Mouse (Mus musculus) forebrain, embryonic 15.5 days (tissue): ENCODE data around the gene Shbg. TPM values are rescaled to one million over a fixed set of nuclear protein-coding genes. Genes with fewer than 3 reads are reported as not detected.
A peak's percentile ranks its signal among the peaks of the same experiment; 100 is the strongest.

ENCODE experiments used
- ATAC-seq: fragments of 200-750 bp; cut with Nextera tagmentation; replicated peaks from 2 replicates; pipeline ENCODE4 v1.8.0; 2017; ENCODE audit warnings: mild to moderate bottlenecking, moderate TSS enrichment, moderate library complexity
- H3K27ac ChIP-seq: fragments of 300-500 bp; sonication (generic); replicated peaks from 2 replicates; pipeline ENCODE4 v1.5.1; 2015; ENCODE audit warnings: mild to moderate bottlenecking, inconsistent platforms
- H3K27me3 ChIP-seq: fragments of 300-500 bp; sonication (generic); 2 replicates; pipeline ENCODE4 v1.6.1; 2015; ENCODE audit warnings: inconsistent platforms
- H3K36me3 ChIP-seq: fragments of 300-500 bp; sonication (generic); 2 replicates; pipeline ENCODE4 v1.6.1; 2015; ENCODE audit warnings: mild to moderate bottlenecking, inconsistent platforms
- H3K4me1 ChIP-seq: fragments of 300-500 bp; sonication (generic); 2 replicates; pipeline ENCODE4 v1.6.1; 2015; ENCODE audit warnings: inconsistent platforms
- H3K4me2 ChIP-seq: fragments of 300-500 bp; sonication (generic); replicated peaks from 2 replicates; pipeline ENCODE4 v1.6.1; 2015; ENCODE audit warnings: mild to moderate bottlenecking, inconsistent platforms
- H3K4me3 ChIP-seq: fragments of 300-500 bp; sonication (generic); 2 replicates; pipeline ENCODE4 v1.5.1; 2015; ENCODE audit warnings: mild to moderate bottlenecking, inconsistent platforms
- H3K9ac ChIP-seq: fragments of 300-500 bp; sonication (generic); replicated peaks from 2 replicates; pipeline ENCODE4 v1.6.1; 2015; ENCODE audit warnings: mild to moderate bottlenecking, inconsistent platforms
- H3K9me3 ChIP-seq: fragments of 300-500 bp; sonication (generic); 2 replicates; pipeline ENCODE4 v1.6.1; 2016; ENCODE audit warnings: inconsistent platforms
- WGBS: fragments of 180-500 bp; shearing (Covaris S2); methylation state at CpG from one replicate; pipeline ENCODE4 v1.1.7; 2015; ENCODE audit warnings: mixed read lengths; 5-methylcytosine and 5-hydroxymethylcytosine counted together
- polyA plus RNA-seq: library from polyadenylated mRNA; unstranded; fragments of >200 nt; fragmentation: Nextera tagmentation; extraction: Ambion mirVana; gene quantifications from 2 replicates; pipeline ENCODE4 v1.2.1, GENCODE M21; 2015

The Shbg gene
- polyA plus RNA-seq, 1 experiment from 2014 or later: not detected

GRCm38 (mm10) chr11:69590622-69591021 lies 27.1 kb downstream of the Shbg start:
- no peak for ATAC-seq
- H3K27ac ChIP-seq: no peak overlapping the region
- peaks cover 45% of the 10 kb centered on the region for H3K36me3 ChIP-seq

DNA sequence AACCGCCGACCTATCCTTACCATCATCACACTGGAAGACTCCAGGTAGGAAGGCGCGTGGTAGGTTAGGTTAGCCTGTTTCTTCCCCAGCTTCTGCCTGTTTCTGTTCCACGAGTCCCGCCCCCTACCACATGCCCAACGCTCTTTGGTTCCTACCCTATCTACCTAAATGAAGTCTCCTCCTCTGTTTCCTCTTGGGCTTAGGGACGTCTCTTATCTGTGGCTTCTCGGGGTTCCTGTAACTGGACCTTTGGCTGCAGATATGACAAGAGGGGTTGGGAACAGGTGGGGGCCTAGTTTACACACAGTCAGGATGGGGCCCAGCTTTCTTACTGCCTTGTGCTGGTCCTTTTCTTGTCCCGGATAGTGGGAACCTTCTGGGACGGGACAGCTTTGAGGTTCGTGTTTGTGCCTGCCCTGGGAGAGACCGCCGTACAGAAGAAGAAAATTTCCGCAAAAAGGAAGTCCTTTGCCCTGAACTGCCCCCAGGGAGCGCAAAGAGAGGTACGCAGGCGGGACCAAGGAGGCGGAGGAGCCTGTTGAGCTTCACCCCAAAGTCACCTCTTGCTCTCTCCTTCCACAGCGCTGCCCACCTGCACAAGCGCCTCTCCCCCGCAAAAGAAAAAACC lies 28.4 kb downstream of the Shbg start:
- Histone ChIP-seq H3K27me3 (no peaks in the 10 kb centered on the region), H3K36me3 (peaks cover 45% of the 10 kb centered on the region)
- WGBS: 94% methylated on average over 22 of the region's 22 CpGs

More at GRCm38 (mm10) chr11:69590622-69591021, 27.1 kb downstream of the Shbg start:
- Histone ChIP-seq H3K4me3 (no peak overlapping the region), H3K4me1 (peaks cover 5% of the 10 kb centered on the region), H3K4me2 (no peak overlapping the region), H3K9me3 (no peaks in the 10 kb centered on the region), H3K9ac (no peak overlapping the region), H3K27me3 (no peaks in the 10 kb centered on the region)
- WGBS: 92% methylated on average over 8 of the region's 8 CpGs

DNA sequence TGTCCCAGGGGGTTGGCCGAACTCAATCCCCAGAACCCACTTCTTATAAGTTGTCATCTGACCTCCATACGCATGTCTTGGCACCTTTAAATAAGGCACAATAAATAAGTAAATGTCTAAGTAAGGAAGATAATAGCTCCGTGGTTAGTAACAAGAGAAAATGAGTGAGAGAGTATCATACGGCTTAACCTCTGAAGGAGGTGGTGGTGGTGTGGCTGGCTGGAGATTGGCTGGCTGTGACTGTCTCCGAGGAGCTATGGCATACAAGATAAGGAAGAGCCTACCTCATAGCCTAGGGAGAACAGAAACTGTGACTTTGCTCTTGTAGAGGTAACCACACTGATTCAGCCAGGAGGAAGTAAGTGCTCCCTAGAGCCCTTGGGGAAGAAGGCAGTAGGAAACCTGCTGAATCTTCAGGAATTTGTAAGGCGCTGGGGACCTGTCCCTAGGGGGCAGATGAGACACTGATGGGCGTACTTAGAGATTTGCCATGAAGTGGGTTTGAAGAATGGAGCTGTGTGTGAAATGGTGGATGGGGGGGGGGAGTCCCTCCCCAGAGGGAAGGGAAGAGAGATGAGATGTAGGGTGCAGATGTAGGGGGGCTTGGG lies 31.9 kb downstream of the Shbg start:
- 85% methylated on average over 7 of the region's 7 CpGs for WGBS
- Histone ChIP-seq H3K4me1 (peaks cover 10% of the 10 kb centered on the region), H3K27ac (no peak overlapping the region), H3K9ac (no peak overlapping the region), H3K4me3 (no peak overlapping the region), H3K27me3 (no peaks in the 10 kb centered on the region), H3K9me3 (no peaks in the 10 kb centered on the region), H3K36me3 (peaks cover 38% of the 10 kb centered on the region), H3K4me2 (no peak overlapping the region)
- no peak for ATAC-seq

More for the DNA sequence above, 28.4 kb downstream of the Shbg start:
- no peak overlapping the region for H3K4me2 ChIP-seq
- no peaks in the 10 kb centered on the region for H3K9me3 ChIP-seq
- no peak overlapping the region for H3K27ac ChIP-seq
- H3K4me3 ChIP-seq: no peak overlapping the region
- H3K4me1 ChIP-seq: peaks cover 5% of the 10 kb centered on the region
- no peak for ATAC-seq
- no peak overlapping the region for H3K9ac ChIP-seq

DNA sequence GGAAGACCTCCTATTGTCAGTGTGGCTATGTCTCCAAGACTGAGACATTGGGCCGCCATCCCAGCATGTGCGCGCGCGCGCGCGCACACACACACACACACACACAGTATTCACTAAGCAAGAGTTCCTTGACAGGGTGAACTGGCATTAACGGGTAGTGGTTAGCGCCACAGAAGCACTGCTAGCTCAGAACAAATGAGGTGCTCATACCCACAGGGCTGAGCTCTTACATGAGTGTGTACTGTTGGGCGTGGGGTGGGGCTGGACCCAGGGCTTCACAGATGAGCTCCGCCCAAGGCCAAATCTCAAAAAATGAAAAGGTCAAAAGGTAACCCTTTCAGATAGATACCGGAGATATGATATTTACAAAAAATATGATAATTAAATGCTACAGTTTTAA lies 32.8 kb downstream of the Shbg start:
- no peak for ATAC-seq
- H3K9ac ChIP-seq: no peak overlapping the region
- H3K4me1 ChIP-seq: peaks cover 11% of the 10 kb centered on the region
- H3K27me3 ChIP-seq: no peaks in the 10 kb centered on the region
- WGBS: 89% methylated on average over 13 of the region's 13 CpGs
- H3K27ac ChIP-seq: no peak overlapping the region
- no peaks in the 10 kb centered on the region for H3K9me3 ChIP-seq
- no peak overlapping the region for H3K4me3 ChIP-seq
- H3K4me2 ChIP-seq: no peak overlapping the region
- peaks cover 29% of the 10 kb centered on the region for H3K36me3 ChIP-seq

DNA sequence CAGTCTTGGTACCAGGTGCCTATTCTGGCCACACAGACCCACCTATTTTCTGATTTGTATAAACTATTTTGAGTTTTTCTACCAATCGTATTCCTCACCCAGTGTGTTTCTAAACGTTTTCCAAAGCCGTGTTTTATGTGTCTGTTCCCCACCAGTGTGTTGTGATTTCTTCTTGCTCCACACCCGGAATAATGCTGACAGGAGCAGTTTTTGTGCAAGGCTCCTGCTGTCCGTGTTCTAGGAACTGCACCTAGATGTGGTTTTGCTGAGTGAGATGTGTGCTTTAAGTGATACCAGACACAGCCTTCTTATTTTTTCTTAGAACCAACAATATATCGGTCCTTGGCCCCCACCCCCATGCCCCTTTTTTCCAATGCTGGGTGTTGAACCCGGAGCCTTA lies 33.7 kb downstream of the Shbg start:
- Histone ChIP-seq H3K9me3 (no peaks in the 10 kb centered on the region), H3K27ac (no peak overlapping the region), H3K4me3 (no peak overlapping the region), H3K4me2 (no peak overlapping the region), H3K9ac (no peak overlapping the region), H3K4me1 (peaks cover 16% of the 10 kb centered on the region), H3K27me3 (no peaks in the 10 kb centered on the region), H3K36me3 (peaks cover 20% of the 10 kb centered on the region)
- ATAC-seq: no peak
- WGBS: 86% methylated on average over 7 of the region's 7 CpGs

DNA sequence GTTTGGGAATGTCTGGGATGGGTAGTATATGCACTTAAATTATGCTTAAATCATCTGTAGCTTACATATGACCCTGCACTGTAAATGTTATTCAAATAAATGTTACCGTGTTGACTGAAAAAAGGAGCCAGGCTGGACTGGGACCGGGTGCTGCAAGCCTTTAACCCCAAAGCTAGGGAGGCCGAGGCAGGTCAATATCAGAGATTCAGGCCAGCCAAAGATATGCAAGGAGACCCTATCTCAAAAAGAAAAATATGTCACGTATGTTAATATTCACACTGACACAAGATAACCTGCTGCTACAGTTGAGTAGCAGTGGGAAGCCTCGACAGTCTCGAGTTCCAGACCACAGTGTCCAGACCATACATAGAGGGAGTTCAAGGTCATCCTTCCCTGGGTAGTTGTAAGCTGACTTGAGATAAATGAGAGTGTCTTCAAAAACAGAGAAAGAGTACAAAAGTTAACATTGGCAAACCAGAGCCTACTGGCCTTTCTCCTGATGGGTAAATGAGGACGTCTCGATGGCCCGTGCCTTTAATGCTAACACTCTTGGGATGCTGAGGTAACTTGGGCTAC lies 35.4 kb downstream of the Shbg start:
- H3K4me1 ChIP-seq: peaks cover 32% of the 10 kb centered on the region
- peaks cover 3% of the 10 kb centered on the region for H3K36me3 ChIP-seq
- WGBS: 64% methylated on average over 9 of the region's 9 CpGs
- ATAC-seq: no peak
- peak overlapping the region; percentile 61; the same call in 1 of the 2 replicates for H3K9ac ChIP-seq
- H3K4me3 ChIP-seq: peak overlapping the region; percentile 75
- H3K27me3 ChIP-seq: no peaks in the 10 kb centered on the region
- no peak overlapping the region for H3K27ac ChIP-seq
- no peaks in the 10 kb centered on the region for H3K9me3 ChIP-seq
- peak overlapping the region; percentile 70 for H3K4me2 ChIP-seq

- WGBS: under 1% methylated on average over 8 of the region's 8 CpGs
- H3K27me3 ChIP-seq: no peaks in the 10 kb centered on the region
- H3K9ac ChIP-seq: peak overlapping the region; percentile 61
- H3K9me3 ChIP-seq: no peaks in the 10 kb centered on the region
- H3K27ac ChIP-seq: peak overlapping the region; percentile 96
- peaks cover 37% of the 10 kb centered on the region for H3K4me1 ChIP-seq
- H3K4me2 ChIP-seq: peak overlapping the region; percentile 70
- no peak for ATAC-seq
- peak overlapping the region; percentile 75 for H3K4me3 ChIP-seq
- H3K36me3 ChIP-seq: no peaks in the 10 kb centered on the region
Measured at GRCm38 (mm10) chr11:69581814-69582213, 35.9 kb downstream of the Shbg start.

- Histone ChIP-seq H3K4me2 (peak overlapping the region; percentile 70), H3K27me3 (no peaks in the 10 kb centered on the region), H3K4me3 (peak overlapping the region; percentile 75), H3K36me3 (no peaks in the 10 kb centered on the region), H3K9ac (peak overlapping the region; percentile 61), H3K27ac (peak overlapping the region; percentile 96), H3K9me3 (no peaks in the 10 kb centered on the region), H3K4me1 (peaks cover 42% of the 10 kb centered on the region)
- peak; percentile 80 for ATAC-seq
- WGBS: under 1% methylated on average over 36 of the region's 36 CpGs
Measured at GRCm38 (mm10) chr11:69581147-69581688, 36.5 kb downstream of the Shbg start.

DNA sequence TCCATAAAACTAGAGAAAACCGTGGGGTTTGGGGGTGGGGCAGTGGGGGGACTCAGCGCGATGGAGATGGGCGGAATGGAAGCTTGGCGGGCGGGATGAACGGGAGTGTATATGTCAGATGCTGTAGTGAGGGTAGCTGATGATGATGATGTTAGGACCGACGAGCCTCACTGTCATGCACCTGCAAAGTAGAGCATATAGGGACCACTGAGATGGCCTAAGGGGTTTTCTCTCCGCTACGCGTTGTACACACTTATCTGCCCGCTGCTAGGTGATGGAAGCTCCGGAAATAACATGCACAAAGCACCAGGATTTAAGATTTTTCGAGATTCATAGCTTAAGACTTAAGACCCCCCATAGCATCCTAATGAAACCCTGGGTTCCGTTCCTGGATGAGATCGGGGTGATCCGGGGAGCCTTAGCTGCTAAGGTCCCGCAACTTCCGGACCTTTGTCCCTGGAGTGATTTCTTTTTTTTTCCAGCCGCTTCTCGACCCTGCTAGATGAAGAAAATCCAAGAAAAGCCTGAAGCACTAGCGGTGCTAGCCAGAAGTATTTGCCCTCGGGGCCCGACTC lies 37.0 kb downstream of the Shbg start:
- no peaks in the 10 kb centered on the region for H3K27me3 ChIP-seq
- H3K27ac ChIP-seq: peak overlapping the region; percentile 96
- peak overlapping the region; percentile 75 for H3K4me3 ChIP-seq
- peak overlapping the region; percentile 61 for H3K9ac ChIP-seq
- peak; percentile 21 for ATAC-seq
- H3K4me2 ChIP-seq: peak overlapping the region; percentile 70
- whole genome bisulfite sequencing: under 1% methylated on average over 25 of the region's 25 CpGs
- no peaks in the 10 kb centered on the region for H3K9me3 ChIP-seq
- H3K4me1 ChIP-seq: peaks cover 46% of the 10 kb centered on the region
- no peaks in the 10 kb centered on the region for H3K36me3 ChIP-seq

- Histone ChIP-seq H3K9me3 (no peaks in the 10 kb centered on the region), H3K27me3 (no peaks in the 10 kb centered on the region), H3K4me2 (peak within 1 kb of the TSS; percentile 90), H3K9ac (peak within 1 kb of the TSS; percentile 88), H3K36me3 (no peaks in the 10 kb centered on the region), H3K4me1 (peaks cover 52% of the 10 kb centered on the region), H3K27ac (peak within 1 kb of the TSS; percentile 96), H3K4me3 (peak within 1 kb of the TSS; percentile 75)
- ATAC-seq: peak; percentile 40
- under 1% methylated on average over 13 of the region's 13 CpGs for WGBS
Measured at GRCm38 (mm10) chr11:69580091-69580514, 37.6 kb downstream of the Shbg start, which contains the start of the genes Wrap53 and Trp53. Gene Wrap53, minus strand, starts transcription at chr11:69580255. Gene Trp53, plus strand, starts transcription at chr11:69580359.

DNA sequence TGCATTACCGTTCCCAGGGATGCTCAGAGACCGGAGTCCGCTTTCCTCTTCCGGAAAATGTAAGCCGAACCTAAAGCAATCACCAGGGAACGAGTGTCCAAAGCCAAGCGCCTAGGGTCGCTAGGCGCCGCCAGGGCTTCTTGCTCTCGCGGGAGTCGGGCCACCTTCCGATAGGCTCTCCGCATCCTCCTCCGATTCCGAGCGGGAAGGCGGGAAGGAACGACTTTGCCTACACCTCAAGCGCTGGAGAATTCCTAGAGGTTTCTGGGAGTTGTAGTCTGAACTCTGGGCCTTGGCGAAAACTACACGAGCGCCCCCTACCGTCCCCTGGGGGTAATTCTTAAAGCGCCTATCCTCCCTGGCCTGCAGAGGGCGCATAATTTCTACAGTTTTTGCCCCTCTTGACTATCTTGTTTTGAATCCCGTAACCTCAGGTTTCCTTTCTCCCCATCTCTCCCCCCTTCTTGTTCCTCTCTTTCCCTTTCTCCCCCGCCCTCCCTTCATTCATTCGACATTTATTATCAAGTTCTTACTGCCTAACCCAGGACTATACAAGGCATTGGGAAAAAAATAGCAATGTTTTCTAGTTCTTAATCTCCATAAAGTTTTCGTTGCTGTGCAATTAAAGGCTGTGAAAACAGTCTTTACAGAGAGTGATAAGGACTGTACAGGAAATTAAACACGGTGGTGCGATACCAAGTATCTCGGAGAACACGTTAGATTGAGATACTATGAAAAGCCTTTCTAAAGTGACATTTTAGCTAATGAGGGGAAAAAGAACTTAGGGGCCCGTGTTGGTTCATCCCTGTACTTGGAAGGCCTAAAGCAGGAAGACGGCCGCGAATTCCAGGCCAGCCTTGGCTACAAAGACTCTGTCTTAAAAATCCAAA lies 38.3 kb downstream of the Shbg start:
- peak overlapping the region; percentile 75 for H3K4me3 ChIP-seq
- peak overlapping the region; percentile 96 for H3K27ac ChIP-seq
- H3K36me3 ChIP-seq: no peaks in the 10 kb centered on the region
- peak overlapping the region; percentile 88 for H3K9ac ChIP-seq
- no peaks in the 10 kb centered on the region for H3K27me3 ChIP-seq
- no peaks in the 10 kb centered on the region for H3K9me3 ChIP-seq
- peak; percentile 88 for ATAC-seq
- 1% methylated on average over 39 of the region's 39 CpGs for WGBS
- H3K4me1 ChIP-seq: peaks cover 54% of the 10 kb centered on the region
- peak overlapping the region; percentile 90 for H3K4me2 ChIP-seq
